Mouse (Mus musculus): ENCODE measurements around the gene Zhx3.

Gene Zhx3

GRCm38 (mm10) chr2:160872890-160873382, at the start of gene Zhx3:
Zhx3 (minus strand) TSS chr2:160872998.
- peak; percentile 94 for DNase-seq

- DNase-seq: no peak
These were observed 48.5 kb upstream of the Zhx3 start for GRCm38 (mm10) chr2:160921285-160921684.

- DNase-seq: no peak
These were observed 46.1 kb upstream of the Zhx3 start for GRCm38 (mm10) chr2:160918930-160919215.

- no peak for DNase-seq
These were observed 45.5 kb upstream of the Zhx3 start for GRCm38 (mm10) chr2:160918154-160918929.

GRCm38 (mm10) chr2:160917313-160917712, 44.5 kb upstream of the Zhx3 start:
- no peak for DNase-seq

GRCm38 (mm10) chr2:160916714-160917113, 43.9 kb upstream of the Zhx3 start:
- no peak for DNase-seq

- peak; percentile 78 for DNase-seq
These were observed 43.2 kb upstream of the Zhx3 start for GRCm38 (mm10) chr2:160915821-160916610.

- DNase-seq: no peak
These were observed 41.9 kb upstream of the Zhx3 start for GRCm38 (mm10) chr2:160914656-160915055.

- DNase-seq: no peak
These were observed 39.5 kb upstream of the Zhx3 start, which contains the start of gene Emilin3 for GRCm38 (mm10) chr2:160912231-160912671. Emilin3 (minus strand) TSS chr2:160912328.

GRCm38 (mm10) chr2:160911558-160912201, 38.9 kb upstream of the Zhx3 start:
- peak; percentile 56 for DNase-seq

- DNase-seq: no peak
These were observed 37.8 kb upstream of the Zhx3 start for GRCm38 (mm10) chr2:160910633-160911032.

GRCm38 (mm10) chr2:160908607-160909006, 35.8 kb upstream of the Zhx3 start:
- peak; percentile 52 for DNase-seq

- DNase-seq: peak; percentile 91
These were observed 33.3 kb upstream of the Zhx3 start for GRCm38 (mm10) chr2:160906101-160906500.

GRCm38 (mm10) chr2:160905301-160905700, 32.5 kb upstream of the Zhx3 start:
- peak; percentile 52 for DNase-seq

GRCm38 (mm10) chr2:160901656-160902412, 29.0 kb upstream of the Zhx3 start:
- no peak for DNase-seq

- DNase-seq: no peak
These were observed 18.9 kb upstream of the Zhx3 start for GRCm38 (mm10) chr2:160891697-160892096.

GRCm38 (mm10) chr2:160891045-160891444, 18.2 kb upstream of the Zhx3 start:
- DNase-seq: no peak

GRCm38 (mm10) chr2:160887859-160888258, 15.1 kb upstream of the Zhx3 start:
- DNase-seq: no peak

GRCm38 (mm10) chr2:160887284-160887683, 14.5 kb upstream of the Zhx3 start:
- peak; percentile 79 for DNase-seq

- DNase-seq: no peak
These were observed 13.4 kb upstream of the Zhx3 start for GRCm38 (mm10) chr2:160886221-160886620.

- DNase-seq: no peak
These were observed 12.0 kb upstream of the Zhx3 start for GRCm38 (mm10) chr2:160884830-160885229.

GRCm38 (mm10) chr2:160883912-160884311, 11.1 kb upstream of the Zhx3 start:
- DNase-seq: no peak

- DNase-seq: peak; percentile 41
These were observed 9.6 kb upstream of the Zhx3 start for GRCm38 (mm10) chr2:160882436-160882835.
